Mouse (Mus musculus) spleen, adult 2 months (tissue): ENCODE results near the gene Rnf40.

Experiments
- CTCF ChIP-seq: fragments of 200-500 bp; IDR thresholded peaks from 2 replicates; pipeline ENCODE4 v1.5.1; 2011; ENCODE audit warnings: mild to moderate bottlenecking, inconsistent platforms; ENCODE audit not compliant: insufficient read depth, insufficient read length, insufficient replicate concordance; ENCODE audit errors: extremely low read depth
- POLR2A ChIP-seq: fragments of 200-500 bp; IDR thresholded peaks from 2 replicates; pipeline ENCODE4 v1.6.1; 2011; ENCODE audit warnings: low read depth, low read length, inconsistent platforms

DNA sequence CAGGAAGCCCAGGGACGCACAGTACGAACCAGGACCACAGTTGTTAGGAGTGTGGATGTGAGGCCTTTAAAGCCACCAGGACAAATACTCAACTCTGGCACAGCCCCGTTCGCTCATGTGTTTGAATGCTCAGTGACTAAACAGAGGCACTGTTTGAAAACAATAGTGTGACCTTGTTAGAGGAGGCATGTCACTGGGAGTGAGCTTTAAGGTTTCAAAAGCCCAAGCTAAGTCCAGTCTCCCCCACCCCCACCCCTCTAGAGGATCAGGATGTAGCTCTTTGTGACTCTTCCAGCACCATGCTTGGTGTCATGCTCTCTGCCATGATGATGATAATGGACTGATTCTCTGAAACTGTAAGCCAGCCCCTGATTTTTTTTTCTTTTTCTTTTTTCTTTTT lies 42.8 kb downstream of the Rnf40 start:
- no peak for TF ChIP-seq CTCF
- no peak for TF ChIP-seq POLR2A
